Mouse (Mus musculus) c-Kit-positive CD71-positive TER-119-positive erythroid progenitor cells, embryonic 14.5 days (primary cell): ENCODE results near the gene Bckdha.

Experiments
- DNase-seq: peaks from one replicate; pipeline ENCODE4 v3.0.0-alpha.2; 2013; ENCODE audit warnings: low spot score

The Bckdha gene

DNA sequence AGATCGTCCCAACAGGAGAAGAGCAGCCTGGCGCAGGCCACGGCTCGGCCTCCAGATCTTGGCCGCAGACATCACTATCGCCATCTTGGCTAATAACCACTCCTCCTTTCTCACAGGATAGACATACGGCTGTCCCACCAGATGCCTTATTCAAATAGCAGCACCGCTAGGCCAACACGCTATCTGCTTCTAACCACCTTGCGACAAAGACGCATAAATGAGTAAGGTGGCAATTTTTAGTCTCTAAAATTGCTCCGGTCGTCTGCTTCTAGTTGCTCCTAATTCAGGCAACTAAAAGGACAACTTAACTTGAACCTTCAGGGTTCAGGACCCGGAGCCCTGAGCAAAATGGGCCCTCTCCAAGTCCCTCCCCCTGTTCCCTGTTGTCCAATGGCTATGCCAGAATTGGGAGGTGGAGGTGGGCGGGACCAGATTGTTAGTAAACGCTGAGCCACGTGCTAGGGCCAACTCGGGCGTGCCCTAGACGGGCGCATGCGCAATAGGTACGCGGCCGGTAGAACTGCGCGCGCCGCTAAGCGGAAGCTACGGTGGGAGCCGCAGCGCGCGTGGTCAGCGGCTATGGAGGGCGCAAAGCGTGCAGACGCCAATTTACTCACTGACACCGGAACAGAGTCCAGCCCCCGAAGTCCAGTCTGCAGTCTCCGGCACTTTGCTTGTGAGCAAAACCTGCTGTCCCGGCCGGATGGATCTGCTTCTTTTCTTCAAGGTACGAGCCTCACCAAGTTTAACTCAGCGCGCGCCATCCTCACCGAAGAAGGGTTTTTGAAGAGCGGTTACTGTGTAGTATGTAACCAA is at the start of gene Bckdha, which contains the start of gene Exosc5:
Bckdha (minus strand) TSS at position 325 of the 816 bp plus-strand sequence.
Exosc5 (plus strand) TSS at position 508 of the 816 bp plus-strand sequence.
- DNase-seq: peak; percentile 100

DNA sequence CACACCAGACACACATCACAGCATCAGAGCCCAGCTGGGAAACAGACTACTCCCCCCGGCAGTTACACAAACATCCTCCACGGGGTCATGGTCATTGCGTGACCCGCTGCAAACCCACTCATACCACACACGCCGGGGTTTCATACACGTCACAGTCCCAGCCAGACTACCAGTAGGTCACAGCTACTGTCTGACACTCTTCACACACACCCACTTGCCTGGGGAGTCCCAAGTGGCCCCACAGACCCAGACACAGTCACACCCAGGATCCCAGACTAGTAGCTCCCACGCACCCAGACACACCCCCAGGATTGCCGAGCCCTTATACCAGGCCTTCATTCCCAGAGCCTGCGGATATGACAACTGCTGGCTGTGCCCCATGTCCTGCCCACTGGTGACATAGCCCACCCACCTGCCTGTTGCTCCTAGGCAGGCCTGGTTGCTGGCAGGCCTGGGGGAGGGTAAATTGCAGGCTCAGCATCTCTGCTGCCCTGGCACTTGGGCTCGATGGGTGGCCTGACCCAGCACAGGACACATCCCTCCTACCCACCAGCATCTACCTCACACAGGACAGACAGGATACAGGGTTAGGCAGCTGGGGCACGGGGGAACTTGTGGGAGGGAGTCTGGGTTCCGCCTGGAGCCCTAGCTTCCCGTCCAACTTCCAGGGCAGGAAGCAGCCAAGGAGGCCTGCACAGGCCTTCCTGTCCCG is 49.0 kb upstream of the Bckdha start:
- DNase-seq: no peak

DNA sequence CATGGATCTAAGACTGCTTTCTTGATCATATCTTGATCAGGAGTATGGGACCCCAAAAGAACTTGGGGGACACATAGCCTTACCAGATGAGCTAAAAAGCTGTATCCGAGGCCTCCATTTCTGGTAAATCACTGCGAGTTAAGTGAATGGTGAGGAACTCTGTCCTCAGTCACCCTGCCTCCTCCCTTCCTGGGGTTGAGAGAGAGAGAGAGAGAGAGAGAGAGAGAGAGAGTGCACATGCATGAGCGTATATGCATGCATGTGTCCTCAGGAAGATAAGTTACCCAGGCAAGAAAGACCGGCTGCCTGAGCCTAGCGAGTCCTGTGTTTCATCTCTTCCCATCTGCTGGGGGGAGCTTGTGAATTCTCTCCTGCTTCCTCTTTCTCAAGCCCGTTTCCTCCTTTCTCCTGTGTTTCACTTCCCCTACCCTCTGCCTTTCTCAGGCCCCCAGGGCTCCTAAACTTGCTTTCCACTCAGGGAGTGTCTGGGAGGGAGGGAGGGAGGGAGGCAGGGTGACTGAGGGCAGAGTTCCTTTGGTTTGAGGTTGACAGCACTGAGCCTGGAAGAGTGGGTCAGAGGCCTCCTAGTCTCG is 47.9 kb upstream of the Bckdha start:
- no peak for DNase-seq

GRCm38 (mm10) chr7:25705801-25706251 is 47.0 kb upstream of the Bckdha start:
- DNase-seq: no peak

GRCm38 (mm10) chr7:25704716-25705364 is 46.1 kb upstream of the Bckdha start:
- DNase-seq: no peak

GRCm38 (mm10) chr7:25703793-25704494 is 45.2 kb upstream of the Bckdha start:
- no peak for DNase-seq

- no peak for DNase-seq
These were observed 43.6 kb upstream of the Bckdha start for GRCm38 (mm10) chr7:25702350-25702749.

DNA sequence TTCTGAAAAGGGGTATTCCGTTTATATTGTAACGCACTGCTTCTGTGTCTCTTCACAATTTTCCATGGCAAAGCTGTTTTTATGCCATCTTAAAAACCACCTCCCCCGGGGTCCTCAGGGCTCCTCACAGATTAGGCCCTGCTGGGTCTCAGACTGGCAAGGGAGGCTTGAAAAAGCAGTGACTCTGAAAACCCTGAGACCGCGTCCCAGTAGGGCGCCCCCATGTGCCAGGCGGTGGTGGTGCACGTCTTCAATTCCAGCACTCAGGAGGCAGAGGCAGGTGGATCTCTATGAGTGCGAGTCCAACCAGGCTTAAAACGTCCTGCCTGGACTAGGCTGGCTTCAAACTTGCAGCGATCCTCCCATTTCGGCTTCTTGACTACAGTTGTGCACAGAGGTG is 42.0 kb upstream of the Bckdha start:
- DNase-seq: no peak

DNA sequence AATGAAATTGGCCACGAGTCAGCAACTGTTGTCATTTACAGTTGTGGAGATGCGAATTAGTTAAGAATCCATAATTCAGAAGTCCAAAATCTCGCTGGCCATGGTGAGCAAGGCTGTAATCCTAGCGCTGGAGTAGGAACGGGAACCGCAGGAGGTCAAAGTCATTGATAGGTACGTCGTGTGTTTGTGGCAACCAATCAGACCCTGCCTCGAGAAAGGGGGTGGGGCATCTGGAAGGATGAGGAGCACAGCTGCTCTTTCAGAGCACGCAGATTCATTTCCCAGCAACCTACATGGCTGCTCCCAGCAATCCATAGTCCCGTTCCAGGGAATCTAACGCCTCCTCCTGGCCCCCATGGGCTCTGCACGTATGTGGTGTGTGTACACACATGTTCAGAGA is 41.1 kb upstream of the Bckdha start:
- no peak for DNase-seq

GRCm38 (mm10) chr7:25694104-25694503 is 35.3 kb upstream of the Bckdha start:
- no peak for DNase-seq

DNA sequence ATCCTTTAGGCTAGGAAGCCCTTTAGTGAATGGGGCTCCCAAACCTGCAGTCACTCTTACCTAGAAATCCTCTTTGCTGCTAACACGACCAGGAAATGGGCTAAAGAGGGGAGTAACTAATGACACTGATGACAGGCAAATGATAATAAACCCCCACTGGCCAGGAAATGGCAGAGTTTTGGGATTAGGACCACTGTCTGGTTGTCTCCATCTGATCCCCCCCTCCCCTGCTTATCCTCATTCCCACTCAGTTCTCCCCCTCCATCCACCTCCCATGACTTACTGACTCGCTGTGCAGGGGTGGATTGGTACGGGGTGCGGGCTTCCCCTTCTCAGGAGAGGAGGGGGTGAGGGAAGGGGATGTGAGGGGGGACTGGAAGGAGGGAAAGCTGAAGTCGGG is 31.3 kb upstream of the Bckdha start:
- DNase-seq: no peak

GRCm38 (mm10) chr7:25689603-25690021 is 30.8 kb upstream of the Bckdha start:
- DNase-seq: peak; percentile 62

- DNase-seq: peak; percentile 86
These were observed 30.2 kb upstream of the Bckdha start for GRCm38 (mm10) chr7:25688810-25689586.

GRCm38 (mm10) chr7:25687811-25688401 is 29.1 kb upstream of the Bckdha start:
- peak; percentile 47 for DNase-seq

GRCm38 (mm10) chr7:25686680-25687531 is 28.1 kb upstream of the Bckdha start, which contains the start of gene Tgfb1:
Gene Tgfb1 (plus strand): TSS chr7:25687002.
- DNase-seq: peak; percentile 69

DNA sequence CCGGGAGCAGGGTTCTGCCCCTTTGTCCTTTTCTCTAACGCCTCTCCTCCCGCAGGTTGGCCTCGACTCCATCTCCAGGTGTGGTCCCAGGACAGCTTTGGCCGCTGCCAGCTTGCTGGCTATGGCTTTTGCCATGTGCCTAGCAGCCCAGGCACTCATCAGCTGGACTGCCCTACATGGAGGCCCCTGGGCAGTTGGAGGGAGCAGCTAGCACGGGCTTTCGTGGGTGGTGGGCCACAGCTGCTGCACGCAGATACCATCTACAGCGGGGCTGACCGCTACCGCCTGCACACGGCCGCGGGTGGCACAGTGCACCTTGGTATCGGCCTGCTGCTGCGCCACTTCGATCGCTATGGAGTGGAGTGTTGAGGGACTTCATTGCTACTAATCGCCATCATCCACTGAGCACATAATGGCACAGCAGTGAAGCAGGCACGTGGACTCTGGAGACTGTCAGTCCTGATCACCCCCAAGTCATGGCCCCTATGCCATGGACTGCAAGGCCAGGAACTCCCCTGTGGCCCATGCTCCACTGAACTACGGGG is 27.2 kb upstream of the Bckdha start:
- no peak for DNase-seq

- DNase-seq: no peak
These were observed 25.9 kb upstream of the Bckdha start for GRCm38 (mm10) chr7:25684659-25685058.

DNA sequence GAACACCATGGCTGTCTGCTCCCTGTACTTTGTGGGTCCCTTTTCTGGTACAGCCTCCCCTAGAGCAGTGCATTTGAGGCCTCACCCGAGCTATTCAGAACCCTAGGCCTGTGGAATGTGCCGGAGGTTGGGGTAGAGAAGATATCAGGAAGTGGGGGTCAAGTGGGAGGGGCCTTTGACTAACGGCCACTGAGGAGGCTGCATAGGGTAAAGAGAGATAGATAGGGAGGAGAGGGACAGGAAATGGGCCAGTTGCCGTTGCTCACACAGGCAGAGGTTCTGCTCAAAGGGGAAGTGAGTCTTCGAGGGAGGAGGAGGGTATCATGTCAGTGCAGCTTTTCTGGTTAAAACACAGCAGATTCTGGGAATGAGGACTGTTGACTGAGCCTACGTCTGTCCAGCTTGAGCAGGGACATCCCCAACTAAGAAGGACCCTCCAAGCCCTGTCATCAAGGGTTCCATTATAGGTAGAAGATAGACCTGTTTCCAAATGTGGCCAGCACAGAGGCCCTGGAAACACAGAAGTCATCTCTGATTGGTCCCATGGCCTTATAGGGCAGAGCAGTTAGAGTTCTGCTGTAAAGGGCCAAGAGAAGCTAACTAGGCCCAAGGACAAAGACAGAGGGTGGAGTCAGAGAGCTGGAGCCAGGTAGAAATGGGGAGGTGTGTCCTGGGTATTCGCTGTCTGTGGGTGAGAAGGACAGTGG is 24.8 kb upstream of the Bckdha start:
- DNase-seq: peak; percentile 32
